Mouse (Mus musculus) thymus, adult 2 months (tissue): Measurements from ENCODE around the gene Spi1.

Experiments used
- CTCF ChIP-seq: fragments of 200-500 bp; IDR thresholded peaks from 2 replicates; pipeline ENCODE4 v1.5.1; 2012; ENCODE audit warnings: mild to moderate bottlenecking, control low read depth, low read length, moderate library complexity, borderline replicate concordance; ENCODE audit not compliant: control insufficient read depth, poor library complexity, insufficient read depth; ENCODE audit errors: extremely low read depth
- POLR2A ChIP-seq: fragments of 200-500 bp; IDR thresholded peaks from 2 replicates; pipeline ENCODE4 v1.6.1; 2012; ENCODE audit warnings: mild to moderate bottlenecking, low read length, control low read depth, moderate library complexity; ENCODE audit not compliant: control insufficient read depth, poor library complexity, insufficient read depth; ENCODE audit errors: extremely low read depth

DNA sequence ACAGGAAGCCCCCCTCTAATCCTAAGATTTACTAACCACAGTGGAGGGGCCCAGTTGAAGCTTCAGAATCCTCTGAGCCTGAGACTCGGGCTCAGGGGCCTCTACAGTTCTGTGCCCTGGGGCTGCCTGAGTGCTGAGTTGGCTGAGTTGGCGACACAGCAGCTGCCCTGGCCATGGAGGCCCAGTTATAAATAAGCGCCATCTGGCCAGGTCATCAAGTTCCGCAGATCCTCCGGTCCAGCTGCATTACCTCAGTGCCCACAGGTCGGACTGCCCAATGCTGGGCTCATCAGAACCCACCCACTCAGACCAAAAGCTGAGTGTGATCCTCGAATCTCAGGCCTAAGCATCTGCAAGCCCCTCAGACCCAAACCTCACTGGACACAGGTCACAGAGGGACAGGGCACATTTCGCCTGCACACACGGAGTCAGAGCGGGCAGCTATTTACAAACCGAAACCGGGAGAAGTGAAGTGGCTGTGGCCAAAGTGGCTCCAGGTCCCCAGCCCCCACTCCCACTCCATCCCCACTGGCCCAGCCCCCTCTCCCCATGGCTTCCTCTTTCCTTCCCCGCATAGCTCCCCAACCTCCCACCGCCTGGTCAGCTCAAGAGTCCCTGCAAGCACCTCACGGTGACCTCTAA, 2.1 kb downstream of the Spi1 start:
- TF ChIP-seq CTCF (no peak), POLR2A (no peak)
